Mouse (Mus musculus) MN1 (cell line): Measurements from ENCODE around the gene Cdk9.
A peak's percentile ranks its signal among the peaks of the same experiment; 100 is the strongest.

Source experiments
- DNase-seq: peaks from one replicate; pipeline ENCODE4 v3.0.0-alpha.2; 2016; ENCODE audit warnings: low spot score

Cdk9 gene

DNA sequence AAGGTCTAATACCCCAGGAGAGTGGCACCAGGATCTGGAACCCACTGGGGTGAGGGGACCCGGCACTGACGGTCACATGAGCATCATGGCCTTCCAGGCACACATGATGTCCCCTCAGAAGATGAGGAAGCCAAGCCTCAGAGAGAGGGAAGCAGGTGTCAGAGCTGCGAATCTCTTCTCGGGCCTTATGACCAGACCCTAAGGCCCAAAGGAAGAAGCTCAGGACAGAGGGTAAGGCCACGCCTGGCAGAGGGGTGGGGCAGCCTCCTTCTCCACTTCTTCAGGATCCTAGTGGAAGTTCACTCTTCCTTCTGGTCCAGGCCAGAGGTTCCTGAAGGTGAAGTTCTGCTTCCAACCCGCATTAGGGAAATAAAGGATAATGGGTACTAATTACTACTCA is 19.8 kb upstream of the Cdk9 start:
- no peak for DNase-seq

DNA sequence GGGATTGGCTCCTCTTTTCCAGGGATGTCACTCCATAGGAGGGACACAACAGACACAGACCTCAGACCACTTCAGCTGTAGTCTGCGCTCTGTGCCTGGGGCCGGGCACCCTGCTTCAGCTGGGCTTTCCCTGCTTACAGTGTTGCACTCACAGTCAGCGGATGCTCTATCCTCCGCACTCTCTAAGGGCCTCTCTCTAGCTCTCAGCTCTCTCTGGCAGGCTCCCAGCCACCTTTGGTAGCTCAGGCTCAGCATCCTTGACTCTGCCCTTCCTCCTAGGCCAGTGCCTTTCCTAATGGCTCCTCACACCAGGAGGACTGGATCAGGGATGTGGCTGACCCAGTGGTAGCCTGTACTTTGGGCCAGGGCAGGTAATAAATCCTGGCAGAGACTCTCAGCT is 19.0 kb upstream of the Cdk9 start:
- DNase-seq: no peak

DNA sequence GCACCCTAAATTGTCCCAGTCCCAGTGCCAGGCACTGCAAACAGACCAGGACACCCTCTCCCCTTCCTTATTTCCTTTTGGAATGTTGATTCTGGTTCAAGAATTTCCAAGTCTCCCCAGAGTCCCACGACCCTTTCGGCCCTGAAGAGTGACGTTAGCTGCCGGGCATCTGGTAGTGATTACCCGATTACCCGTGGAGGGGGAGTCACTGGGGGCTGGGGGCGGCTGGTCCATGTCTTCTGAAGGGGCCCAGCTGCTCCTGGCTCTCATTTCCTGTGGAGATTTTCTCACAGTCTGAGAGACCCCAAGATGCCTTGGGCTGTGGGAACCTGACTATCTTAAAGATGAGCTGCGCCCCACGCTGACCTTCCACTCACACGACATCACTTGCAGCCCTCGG is 18.0 kb upstream of the Cdk9 start:
- no peak for DNase-seq

DNA sequence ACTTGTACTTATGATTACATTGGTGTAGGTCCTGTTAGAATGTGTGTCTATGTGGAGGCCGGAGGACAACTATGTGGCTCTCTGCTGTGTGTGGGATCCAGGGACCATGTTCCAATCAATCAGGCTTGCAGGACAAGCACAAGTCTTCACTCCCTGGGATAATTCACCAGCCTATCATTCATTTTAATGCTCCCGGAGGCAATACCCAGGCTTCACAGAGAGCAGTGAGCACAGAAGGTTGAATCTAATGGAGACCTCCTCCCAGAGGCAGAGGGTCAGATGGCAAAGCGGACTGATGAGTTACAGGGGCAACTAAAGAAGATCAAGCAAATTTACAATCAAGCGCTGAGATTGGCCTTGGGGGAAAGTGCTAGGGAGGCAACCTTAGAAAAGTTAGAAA is 16.7 kb upstream of the Cdk9 start:
- no peak for DNase-seq

DNA sequence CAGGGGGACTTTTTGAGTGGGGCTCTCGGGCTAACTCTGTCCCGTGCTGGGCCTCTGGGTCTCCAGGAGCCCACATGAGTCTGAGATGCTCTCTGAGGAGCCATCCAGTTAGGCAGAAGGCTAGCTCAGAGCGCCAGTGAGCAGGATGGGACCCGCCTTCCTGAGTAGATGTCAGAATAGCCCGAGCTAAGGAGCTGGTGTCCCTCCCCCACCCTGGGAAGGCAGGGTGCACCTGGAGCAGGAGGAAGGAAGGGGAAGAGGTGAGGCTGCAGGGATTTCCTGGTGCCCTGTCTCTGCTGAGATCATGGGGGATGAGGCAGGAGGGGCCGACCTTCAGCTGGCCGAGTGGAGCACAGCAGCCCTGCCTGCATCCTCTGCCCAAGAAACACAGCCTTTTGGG is 15.6 kb upstream of the Cdk9 start:
- DNase-seq: no peak

DNA sequence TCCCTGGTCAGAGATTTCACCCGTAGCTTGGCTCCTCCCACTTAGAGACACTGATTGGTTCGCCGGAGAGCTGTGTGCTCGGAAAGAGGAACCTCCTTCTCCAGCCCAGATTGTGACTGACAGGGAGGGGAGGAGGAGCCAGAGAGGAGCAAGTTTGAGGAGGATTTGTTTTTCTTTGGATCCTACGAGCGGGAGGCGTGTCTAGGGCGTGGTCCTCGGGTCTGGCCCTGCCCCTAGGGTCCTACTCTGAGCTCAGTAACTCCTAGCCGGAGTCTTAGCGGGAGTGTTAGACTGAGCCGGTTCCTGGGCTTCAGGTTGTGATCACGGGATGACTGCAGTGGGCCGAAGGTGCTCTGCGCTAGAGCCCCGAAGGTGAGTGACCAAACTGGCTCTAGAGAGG is 14.6 kb upstream of the Cdk9 start:
- peak; percentile 93 for DNase-seq

DNA sequence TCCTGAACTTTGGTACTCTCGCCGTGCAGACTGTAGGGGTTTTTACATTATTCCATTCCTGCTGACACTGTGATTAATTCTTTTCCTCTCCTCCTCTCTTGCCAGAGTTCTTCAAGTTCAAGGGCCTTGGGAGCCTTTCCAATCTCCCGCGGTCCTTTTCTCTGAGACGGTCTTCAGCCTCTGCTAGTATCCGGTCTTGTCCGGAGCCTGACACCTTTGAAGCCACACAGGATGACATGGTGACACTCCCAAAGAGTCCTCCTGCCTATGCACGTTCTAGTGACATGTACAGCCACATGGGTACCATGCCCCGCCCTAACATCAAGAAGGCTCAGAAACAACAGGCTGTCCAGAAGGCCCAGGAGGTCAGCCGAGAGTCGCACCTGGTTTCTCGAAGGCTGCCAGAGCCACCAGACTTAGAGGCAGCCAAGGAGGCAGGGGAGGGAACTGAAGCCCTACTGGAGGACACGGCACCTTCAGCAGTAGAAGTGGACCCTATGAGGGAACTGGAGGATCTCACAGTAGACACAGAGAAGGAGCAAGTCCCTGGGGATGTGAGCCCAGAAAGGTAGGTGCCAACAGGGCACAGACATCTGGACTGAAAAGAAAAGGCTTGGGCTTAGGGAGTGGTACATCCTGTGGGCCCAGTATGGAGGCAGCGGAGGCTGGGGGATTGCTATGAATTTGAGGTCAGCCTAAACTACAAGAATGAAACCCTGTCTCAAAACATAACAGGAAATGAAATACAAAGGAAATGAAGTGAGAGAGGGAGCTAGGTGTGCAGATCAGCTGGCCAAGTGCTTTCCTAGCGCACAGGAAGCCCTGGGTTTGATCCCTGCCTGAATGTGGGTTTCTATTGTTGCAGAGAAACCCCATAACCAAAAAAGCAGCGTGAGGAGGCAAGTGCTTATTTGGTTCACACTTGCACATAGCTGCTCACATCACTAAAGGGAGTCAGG is 12.2 kb upstream of the Cdk9 start:
- no peak for DNase-seq

DNA sequence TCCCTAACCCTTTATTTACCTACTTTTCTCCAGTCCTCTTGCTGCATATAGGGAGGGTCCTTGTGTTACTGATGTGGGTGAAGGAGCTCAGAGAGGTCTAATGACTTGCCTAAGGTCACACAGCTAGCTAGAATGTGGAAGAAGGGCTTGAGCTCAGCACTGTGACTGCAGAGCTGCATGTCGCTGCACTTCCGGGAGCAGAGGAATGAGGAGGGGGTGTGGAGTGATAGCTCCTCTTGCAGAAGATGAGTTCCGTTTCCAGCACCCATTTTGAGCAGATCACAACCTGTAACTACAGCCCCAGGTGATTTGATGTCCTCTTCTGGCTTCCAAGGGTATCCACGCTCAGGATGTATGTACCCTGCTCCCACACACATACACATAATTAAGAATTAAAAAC is 11.3 kb upstream of the Cdk9 start:
- no peak for DNase-seq

DNA sequence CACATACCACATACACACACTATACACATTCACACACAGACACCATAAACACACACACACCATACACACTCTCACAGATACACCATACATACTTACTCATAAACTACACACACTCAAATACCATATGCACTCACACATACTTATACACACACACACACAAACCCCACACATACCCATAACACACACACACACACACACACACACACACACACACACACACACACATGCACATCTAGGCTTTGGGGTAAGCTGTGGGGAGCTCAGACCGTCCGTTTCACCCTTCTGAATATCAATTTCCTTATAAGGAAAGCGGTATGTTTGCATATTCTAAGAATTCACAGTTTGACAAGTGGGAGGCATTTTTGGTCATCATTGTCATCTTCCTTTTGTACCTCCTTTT is 9.7 kb upstream of the Cdk9 start:
- DNase-seq: no peak

DNA sequence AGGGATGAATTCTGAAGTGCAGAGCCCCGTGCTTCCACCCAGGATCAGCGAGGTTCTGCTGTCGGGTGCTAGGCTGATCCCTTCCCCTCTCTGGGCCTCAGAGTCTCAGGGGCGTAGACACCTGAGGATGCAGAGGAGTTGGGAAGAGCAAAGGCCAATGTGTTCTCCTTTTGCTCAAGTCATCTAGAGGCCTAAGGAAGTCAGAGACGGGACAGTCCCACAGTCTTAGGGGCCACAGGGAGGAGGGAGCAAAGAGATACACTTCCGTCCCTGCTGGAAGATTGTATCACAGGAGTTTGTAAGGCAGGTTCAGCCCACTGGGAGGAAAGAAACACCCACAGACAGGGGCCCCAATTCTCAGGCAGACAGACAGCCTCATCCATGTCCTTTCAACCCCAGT is 9.2 kb upstream of the Cdk9 start:
- no peak for DNase-seq

DNA sequence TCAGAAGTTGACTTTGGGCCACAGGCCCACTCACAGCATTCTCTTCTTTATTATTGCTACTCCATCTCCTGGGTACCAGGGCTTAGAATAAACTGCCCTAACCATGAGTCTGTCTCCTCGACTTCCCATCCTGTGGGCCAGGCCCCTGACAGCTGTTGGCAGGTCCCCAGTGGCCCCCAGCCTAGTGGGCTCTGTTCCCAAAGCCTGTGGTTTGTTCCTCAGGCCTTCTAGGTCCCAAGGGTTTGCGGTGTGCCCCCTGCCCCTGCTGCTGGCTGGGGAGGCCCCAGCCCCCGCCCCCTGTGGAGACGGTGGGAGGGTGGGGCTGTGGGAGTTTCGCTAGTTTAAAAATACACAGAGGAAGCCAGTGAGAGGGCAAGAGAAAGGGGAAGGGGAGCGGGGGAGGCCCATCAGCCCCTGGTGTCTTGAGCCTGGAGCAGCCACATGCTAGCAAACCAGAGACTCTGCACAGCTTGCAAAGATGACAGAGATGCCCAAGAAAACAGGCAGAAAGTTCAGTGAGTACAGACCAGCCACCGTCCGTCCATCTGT is 7.9 kb upstream of the Cdk9 start, which contains the start of gene Sh2d3c:
Gene Sh2d3c, plus strand, starts transcription at position 375 of the 549 bp plus-strand sequence.
- DNase-seq: no peak

DNA sequence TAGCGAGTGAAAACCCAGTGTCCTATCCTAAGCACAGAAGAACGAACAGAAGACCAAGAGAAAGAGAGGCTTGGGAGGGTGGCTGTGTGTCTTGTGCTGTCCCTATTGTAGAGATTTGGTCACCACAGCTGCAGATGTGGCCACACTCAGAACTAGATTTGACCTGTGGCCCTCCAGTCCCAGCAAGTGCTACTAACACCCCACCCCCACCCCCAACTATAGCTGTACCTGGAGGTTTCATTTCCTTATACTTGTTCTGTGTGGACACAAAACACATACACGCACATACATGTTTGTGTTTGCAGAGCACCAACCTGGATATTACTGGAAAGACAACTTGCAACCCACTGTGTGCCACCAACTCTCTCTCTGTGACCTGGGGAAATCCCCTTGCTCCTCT is 7.2 kb upstream of the Cdk9 start:
- DNase-seq: no peak

DNA sequence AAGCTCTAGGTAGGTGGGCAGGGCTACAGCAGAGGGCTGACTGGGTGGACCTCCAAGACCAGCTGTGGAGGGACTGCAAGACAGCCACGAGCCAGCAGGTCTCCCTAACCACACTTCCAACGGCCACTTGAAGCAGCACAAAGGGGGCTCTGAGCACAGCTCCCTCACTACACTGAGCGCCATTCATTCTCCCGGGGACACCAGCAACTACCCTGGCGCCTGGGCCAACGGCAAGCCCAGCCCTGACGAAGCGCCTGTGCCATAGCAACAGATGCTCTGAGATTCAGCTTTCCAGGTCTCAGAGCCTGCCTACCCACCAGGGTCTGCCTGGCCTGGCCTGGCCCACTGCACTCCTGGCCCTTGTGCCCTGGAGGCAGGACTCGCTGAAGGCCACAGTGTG is 5.9 kb upstream of the Cdk9 start:
- no peak for DNase-seq

DNA sequence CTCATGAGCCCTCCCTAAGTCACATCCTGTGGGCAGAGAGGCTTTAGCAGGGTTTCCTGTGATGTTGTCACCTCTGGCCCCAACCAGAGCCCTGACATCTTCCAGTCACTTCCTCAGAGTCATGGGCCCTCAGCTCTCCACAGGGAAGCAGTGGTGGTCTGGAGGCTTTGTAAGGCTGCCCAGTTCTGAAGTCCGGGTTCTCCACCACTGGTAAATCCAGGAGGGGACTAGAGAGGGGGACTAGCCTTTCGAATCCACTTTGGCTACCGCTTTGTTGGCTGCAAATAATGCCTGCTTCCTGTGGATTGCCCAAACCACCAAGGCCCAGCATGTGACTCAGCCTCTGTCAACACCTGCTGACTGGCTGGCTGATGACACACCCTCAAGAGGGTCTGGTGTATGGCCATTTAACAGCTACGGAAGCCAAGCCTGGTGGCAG is 2.1 kb upstream of the Cdk9 start:
- peak; percentile 80 for DNase-seq

DNA sequence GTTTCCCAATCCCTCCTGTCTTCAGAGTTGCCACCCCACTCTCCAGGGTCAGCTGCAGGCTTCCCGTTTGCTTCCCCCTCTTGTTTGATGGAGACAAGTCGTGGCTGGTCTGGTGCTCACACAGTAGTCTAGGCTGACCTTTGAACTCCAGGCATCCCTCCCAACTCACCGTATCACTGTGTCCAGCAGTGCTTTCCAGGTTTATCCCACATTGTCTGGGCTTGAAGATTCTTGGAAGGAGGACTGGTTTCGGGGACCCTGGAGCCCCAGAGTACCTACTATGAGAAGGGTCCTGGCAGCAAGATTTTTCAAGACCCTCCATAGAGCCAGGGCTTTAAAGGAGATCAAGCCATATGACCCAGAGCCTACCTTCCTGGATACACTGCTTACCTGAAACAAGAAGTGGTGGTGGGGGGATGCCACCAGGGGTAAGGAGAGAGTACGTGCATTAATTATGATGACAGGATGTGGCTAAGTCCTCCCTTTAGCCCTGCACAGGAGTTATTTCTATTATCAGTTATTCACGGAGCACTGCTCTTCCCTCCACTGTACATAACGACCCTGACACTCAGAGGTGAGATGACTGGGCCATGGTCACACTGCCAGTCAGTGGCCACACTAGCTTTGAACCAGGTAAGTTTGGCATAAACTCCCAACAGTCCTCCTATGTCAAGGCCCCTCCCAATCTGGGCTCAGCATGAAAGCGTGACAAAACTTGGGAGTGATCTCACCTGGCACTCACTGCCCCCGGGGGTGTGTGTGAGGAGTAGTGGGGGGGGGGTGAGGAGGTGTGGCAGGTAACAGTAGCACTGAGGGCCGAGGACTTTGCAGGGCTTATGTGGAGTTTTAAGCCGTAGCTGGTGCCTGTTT is 1.5 kb upstream of the Cdk9 start:
- DNase-seq: no peak

DNA sequence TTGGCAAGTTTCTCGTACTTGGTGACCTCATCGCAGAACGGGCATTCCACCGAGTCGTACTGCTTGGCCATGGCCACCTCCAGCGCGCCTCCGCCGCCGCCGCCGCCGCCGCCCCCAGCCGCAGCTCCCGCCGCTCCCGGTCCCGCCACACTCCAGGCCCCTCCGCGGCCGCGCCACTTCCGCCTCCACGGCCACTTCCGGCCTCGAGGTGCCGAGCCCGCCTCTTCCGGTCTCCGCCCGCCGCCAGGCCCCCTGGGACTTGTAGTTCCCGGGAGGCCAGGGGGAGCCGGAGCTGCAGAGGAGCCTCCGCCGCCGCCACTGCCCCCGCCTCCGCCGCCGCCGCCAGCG is 316 bp downstream of the Cdk9 start:
- peak; percentile 97 for DNase-seq

DNA sequence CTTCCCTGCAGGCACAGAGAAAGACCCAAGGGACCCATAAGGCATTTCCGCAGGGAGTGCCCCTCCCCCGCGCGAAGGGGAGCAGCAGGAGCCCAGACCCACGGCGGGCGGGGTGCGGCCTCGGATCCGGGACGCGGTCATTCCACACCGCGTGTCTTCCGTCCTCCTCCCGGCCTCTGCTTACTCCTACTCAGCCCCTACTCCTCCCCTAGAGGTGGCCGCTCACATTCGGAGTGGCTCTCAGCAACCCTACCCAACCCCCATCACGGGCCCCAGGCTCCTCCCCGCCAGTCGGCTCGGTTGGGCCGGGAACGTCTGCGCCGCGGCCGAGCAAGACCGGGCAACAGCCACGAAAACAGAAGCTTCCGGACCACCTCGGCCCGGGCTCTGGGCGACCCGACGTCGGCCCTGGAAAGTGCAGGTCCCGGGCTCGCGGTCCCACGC is 746 bp downstream of the Cdk9 start:
- DNase-seq: peak; percentile 85

DNA sequence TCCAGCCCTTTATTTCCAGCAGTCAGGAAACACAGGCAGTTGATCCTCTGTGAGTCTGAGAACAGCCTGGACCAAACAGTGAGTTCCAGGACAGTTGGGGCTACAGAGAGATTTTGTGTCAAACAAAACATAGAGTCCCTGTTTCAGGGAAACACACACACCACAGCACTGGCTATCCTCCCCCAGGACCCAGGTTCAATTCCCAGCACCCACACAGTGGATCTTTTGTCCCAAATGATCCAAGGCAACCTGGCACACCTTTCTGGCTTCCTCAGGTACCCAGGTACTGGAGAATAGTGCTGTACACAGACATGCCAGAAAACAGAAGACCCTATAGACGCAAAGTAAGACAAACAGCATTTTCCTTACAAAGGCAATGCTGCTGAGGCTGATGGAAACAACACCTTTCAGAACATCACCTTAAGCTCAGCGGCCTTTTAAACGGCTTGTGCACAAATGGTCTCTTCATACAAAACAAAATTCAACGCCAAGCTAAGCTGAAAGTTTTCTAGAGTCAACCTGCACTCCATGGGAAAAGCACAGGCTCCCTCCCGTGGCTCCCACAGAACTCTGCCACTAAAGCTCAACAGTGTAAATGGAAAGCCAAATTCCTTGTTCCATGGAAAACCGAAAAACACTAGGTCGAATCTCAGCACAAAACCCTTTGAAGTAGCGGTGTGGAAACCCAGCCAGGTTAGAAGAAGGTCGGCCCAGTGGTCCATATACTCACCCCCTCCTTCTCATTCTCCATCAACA is 1.4 kb downstream of the Cdk9 start:
- peak; percentile 35 for DNase-seq

DNA sequence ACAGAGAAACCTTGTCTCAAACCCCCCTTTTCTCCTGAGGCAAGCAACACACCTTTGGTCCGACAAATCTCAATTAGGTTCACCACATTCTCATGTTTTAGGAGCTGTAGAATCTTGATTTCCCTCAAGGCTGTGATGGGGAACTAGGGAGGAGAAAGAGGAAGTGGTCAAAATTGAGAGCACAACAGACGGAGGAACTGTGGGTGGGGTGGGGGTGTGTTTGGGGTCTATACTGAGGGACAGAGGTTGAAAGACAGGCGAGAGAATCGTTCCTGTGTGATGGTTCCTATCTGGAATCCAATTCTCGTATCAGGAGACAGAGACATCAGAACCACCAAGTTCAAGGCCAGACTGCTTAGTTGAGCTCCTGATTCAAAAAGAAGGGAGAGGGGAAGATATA is 2.5 kb downstream of the Cdk9 start:
- DNase-seq: no peak

DNA sequence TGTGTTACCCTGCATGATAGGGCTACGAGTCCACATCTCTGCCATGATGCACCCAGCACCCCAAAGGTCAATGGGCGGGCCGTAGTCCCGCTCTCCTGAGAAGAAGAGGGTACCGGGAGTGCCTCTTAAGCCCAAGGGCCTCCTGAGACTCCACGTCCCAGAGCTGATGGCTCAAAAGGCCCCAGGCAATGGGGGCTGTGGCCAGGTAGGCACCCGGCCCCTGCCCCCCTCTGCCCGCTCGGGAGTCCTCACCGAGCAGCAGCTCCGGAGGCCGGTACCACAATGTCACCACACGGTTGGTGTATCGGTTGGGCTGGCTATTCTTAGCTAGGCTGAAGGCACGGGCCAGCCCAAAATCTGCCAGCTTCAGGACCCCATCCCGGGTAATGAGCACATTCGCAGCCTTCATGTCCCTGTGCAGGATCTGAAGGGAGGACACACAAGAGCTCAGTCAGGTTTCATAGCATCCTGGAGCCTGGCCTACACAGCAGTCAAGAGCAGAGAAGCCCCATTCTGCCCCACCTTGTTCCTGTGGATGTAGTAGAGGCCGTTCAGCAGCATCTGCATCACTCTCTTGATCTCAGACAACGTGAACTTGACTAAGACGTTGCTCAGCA is 3.2 kb downstream of the Cdk9 start:
- DNase-seq: no peak

DNA sequence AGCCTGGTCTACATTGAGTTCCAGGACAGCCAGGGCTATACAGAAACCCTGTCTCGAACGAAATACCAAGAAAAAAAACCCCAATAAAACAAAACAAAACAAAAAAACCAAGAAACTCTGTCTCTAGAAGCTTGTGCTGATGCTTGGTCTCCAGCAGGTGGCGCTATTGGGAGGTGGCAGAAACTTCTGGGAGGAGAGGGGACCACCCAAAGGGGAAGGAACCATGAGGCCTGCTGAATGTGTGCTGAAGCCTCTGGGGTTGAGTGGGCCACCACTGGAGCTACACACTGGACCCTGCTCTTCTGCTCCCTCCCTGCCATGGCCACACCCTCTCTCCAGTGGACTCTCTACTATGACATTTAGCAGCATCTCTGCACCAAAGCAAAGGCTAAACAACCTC is 4.2 kb downstream of the Cdk9 start:
- peak; percentile 67 for DNase-seq

DNA sequence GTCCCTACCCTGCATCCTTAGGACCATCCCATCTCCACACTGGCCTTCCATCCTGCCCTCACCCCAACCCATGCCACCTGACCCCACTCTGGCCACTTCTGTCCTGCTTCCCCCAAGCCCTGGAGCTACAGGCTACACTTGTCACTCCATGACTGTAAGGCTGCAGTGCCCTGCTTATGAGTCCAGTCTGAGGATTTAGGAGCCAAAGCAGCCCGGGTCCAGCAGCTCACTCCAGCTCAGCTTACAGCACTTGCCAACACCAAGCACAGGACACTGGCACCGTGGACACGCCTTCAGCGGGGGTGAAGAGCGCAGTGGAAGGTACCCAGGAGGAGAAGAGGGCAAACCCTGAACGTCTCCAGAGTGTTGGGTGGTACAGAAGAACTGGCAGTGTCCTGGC is 5.9 kb downstream of the Cdk9 start:
- no peak for DNase-seq
